Mouse (Mus musculus) megakaryocyte, embryonic 14.5 days (primary cell): ENCODE data around the gene 4930432M17Rik. TPM values are rescaled to one million over a fixed set of nuclear protein-coding genes. Genes with fewer than 3 reads are reported as not detected.

Source experiments
- H3K27me3 ChIP-seq: replicated peaks from 2 replicates; pipeline ENCODE3; 2012; ENCODE audit warnings: inconsistent platforms
- H3K36me3 ChIP-seq: replicated peaks from 2 replicates; pipeline ENCODE3; 2012; ENCODE audit warnings: low read length, inconsistent platforms, mixed read lengths
- H3K4me1 ChIP-seq: 2 replicates; pipeline ENCODE4 v1.6.1; 2012; ENCODE audit warnings: inconsistent platforms
- H3K4me3 ChIP-seq: replicated peaks from 2 replicates; pipeline ENCODE3; 2012; ENCODE audit warnings: moderate library complexity, mild to moderate bottlenecking, inconsistent platforms
- H3K9me3 ChIP-seq: 2 replicates; pipeline ENCODE4 v1.6.1; 2012; ENCODE audit warnings: inconsistent platforms
- FLI1 ChIP-seq: IDR thresholded peaks from 2 replicates; pipeline ENCODE4 v1.6.1; 2012; ENCODE audit warnings: low read length, inconsistent platforms, mixed read lengths
- GATA1 ChIP-seq: IDR thresholded peaks from 3 replicates; pipeline ENCODE4 v1.6.1; 2012; ENCODE audit warnings: mixed read lengths, low read length, inconsistent platforms, borderline replicate concordance
- polyA plus RNA-seq: library from polyadenylated mRNA; stranded (reverse); fragments of >175 nt; gene quantifications from 2 replicates; pipeline ENCODE4 v1.2.3, GENCODE M21; 2012; ENCODE audit warnings: low replicate concordance; ENCODE audit not compliant: insufficient read depth

4930432M17Rik gene
- polyA plus RNA-seq, 1 experiment: not detected

DNA sequence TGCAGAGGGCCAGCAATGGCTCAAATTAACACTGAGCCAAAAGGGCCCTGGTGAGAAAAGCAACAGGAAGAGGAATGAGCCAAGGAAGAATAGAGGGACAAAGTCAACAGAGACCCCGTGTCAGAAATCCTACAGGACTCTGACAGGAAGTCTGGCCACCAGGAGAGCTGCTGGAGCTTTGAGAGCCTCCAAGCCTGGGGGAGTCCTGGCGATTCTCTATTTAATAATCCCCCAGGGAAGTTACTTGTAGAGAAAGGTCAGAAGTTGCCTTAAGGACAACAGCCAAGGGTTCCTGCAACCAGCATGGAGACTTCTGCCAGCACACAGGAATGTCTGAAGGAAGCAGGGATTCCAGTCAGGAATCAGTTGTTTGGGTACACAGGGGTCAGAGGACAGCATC is 30.0 kb upstream of the 4930432M17Rik start:
- peaks cover 1% of the 10 kb centered on the region; the same call in 1 of the 2 replicates for H3K9me3 ChIP-seq
- H3K36me3 ChIP-seq: no peaks in the 10 kb centered on the region
- no peak overlapping the region for H3K4me3 ChIP-seq
- TF ChIP-seq GATA1 (no peak), FLI1 (no peak)
- no peaks in the 10 kb centered on the region for H3K4me1 ChIP-seq
- peaks cover 46% of the 10 kb centered on the region for H3K27me3 ChIP-seq

DNA sequence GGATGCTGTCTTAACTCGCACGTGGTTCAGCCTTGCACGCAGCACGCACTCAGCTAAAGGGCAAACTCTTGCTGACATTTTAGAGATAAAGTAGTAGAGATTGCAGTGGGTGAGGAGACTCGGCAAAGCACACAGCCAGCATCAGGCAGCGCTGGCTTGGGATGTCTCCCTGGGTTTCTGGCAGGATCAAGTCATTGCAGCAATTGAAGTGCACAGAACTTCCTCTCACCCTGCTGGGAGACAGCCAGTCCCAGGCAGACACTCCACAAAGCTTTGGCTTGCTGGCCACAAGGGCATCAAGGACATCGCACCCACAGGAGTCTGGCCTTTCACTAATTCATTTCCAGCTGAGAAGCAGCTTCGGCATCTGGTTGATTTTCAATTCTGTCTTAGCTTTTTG is 27.3 kb upstream of the 4930432M17Rik start:
- Histone ChIP-seq H3K36me3 (no peaks in the 10 kb centered on the region), H3K4me3 (no peak overlapping the region), H3K27me3 (peaks cover 46% of the 10 kb centered on the region), H3K9me3 (no peaks in the 10 kb centered on the region), H3K4me1 (no peaks in the 10 kb centered on the region)
- TF ChIP-seq FLI1: no peak
- no peak for TF ChIP-seq GATA1

DNA sequence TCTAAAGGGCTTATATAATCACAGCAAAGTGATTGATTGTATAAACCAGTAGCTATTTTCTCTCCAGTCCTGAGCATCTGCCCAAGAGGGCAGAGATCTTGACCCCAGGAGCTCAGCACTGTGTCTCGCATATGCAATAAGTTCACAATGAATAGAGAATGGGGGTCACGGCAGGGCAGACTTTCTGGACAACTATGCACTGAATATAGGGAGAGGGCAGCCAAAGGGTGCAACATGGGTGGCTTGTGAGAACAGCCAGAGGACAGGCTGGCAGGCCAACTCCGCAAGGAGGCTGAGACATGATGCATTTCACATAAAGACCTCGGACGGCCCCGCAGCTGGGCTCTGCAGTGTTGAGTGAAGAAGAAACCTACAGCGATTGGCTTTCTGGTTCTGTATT is 25.1 kb upstream of the 4930432M17Rik start:
- Histone ChIP-seq H3K36me3 (no peaks in the 10 kb centered on the region), H3K9me3 (no peaks in the 10 kb centered on the region), H3K4me1 (no peaks in the 10 kb centered on the region), H3K4me3 (no peak overlapping the region), H3K27me3 (peaks cover 36% of the 10 kb centered on the region)
- no peak for TF ChIP-seq FLI1
- TF ChIP-seq GATA1: no peak

DNA sequence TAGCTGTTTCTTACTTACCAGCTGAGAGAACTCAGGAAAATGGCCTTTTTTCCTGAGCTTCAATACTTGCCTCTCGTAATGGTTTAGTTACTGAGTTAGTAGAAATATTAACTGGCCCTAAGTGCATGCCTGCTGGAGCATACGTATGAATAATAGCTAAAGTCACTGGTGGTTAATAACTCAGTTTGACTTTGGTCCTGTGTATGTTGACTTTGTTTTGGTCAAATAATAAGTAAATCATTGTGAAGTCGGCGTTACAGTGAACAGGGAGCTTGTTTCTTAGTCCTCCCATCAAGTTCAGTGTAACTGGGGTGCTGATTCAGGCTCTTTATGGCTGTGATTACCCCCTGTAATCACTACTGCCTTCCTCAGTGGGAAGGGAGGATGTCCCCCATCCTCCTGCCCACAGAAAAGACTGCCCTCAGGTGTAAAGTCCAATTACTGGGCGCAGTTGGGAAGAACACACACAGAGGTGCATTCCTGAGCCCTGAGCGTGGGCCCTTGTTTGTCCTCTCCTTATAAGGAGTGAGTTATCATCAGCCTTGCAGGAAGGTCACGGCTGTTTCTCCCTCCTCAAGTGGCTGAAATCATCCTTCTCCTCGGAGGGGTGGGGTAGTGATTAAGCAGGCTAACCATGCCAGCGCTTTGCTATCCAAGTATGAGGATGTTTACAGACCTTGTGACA is 24.1 kb upstream of the 4930432M17Rik start:
- TF ChIP-seq FLI1: no peak
- TF ChIP-seq GATA1: no peak
- Histone ChIP-seq H3K4me3 (no peak overlapping the region), H3K9me3 (no peaks in the 10 kb centered on the region)

DNA sequence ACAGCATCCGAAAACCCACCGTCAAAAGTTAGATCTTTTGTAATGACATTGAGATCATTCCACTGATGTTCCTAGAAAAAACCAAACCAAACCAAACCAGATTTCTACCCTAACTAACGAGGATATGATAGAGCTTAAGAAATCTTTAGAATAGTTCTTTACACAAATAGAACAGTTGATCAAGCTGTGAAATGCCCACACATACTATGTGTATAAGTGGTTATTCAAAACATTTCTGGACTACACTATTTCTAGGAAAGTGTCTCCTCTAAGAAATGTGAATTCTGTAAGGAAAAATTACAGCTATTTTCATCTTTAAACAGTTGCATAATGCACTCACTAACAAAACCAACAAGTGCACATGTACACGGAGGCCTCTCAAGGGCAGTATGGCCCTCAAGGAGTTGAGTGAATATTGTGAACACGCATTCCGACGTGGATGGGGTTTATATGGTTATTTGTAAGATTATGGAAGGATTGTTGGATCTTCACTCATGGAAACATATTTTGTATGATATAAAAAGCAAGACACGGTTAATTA is 22.3 kb upstream of the 4930432M17Rik start:
- Histone ChIP-seq H3K4me1 (no peaks in the 10 kb centered on the region), H3K9me3 (no peaks in the 10 kb centered on the region), H3K27me3 (peaks cover 25% of the 10 kb centered on the region), H3K4me3 (no peak overlapping the region), H3K36me3 (no peaks in the 10 kb centered on the region)
- TF ChIP-seq FLI1 (no peak), GATA1 (no peak)

More for the DNA sequence above, 24.1 kb upstream of the 4930432M17Rik start:
- Histone ChIP-seq H3K27me3 (peaks cover 28% of the 10 kb centered on the region), H3K4me1 (no peaks in the 10 kb centered on the region), H3K36me3 (no peaks in the 10 kb centered on the region)

DNA sequence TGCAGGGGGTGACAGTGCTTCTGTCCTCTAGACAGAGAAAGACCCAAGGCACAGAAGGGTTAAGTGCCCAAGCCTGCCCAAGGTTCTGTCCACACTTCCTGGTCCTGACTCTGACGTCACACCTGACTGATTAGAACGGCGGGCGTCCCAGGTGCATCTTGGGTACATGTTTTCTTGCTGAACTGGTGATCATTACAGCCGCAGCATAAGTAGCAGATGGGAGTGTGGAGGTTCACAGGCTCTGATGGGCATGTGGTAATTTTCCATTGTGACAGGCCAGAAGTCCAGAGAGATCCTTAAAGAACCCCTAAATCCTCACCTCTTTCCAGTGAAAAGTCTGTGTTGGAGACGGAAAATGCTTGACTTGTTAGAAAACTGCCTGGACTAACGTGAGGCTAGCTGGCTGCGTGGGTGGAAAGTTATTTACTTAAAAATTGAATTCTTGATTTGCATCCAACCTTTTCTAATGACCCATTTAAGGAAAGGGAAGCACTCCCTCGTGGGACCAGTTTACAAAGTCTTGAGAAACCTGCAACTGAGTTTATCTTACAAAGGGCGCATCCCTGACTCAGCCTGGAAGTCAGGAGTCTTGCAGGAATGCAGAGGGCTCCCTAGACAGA is 20.4 kb upstream of the 4930432M17Rik start:
- Histone ChIP-seq H3K4me3 (no peak overlapping the region), H3K36me3 (no peaks in the 10 kb centered on the region), H3K4me1 (no peaks in the 10 kb centered on the region), H3K27me3 (peaks cover 27% of the 10 kb centered on the region), H3K9me3 (no peaks in the 10 kb centered on the region)
- TF ChIP-seq GATA1 (no peak), FLI1 (no peak)

DNA sequence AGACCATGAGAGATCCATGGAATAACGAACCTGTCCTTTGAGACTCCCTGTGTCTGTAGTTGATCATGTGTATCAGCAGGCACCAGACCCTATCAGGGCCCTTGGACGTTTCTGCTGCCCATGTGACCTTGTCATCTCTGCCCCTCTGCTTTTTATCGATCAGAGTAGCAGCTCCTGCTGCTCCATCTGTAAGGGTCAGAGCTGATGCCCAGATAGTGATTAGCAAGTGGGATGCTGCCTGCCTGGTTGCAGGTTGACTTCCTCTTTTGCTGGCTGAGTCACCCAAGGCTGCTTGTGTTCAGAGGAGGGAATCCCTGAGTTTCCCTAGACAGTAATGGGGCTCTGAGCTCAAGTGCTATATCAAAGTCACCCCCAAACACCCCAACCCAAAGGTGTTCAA is 18.9 kb upstream of the 4930432M17Rik start:
- no peaks in the 10 kb centered on the region for H3K36me3 ChIP-seq
- H3K27me3 ChIP-seq: peaks cover 26% of the 10 kb centered on the region
- TF ChIP-seq FLI1: no peak
- TF ChIP-seq GATA1: no peak
- no peaks in the 10 kb centered on the region for H3K4me1 ChIP-seq
- no peaks in the 10 kb centered on the region for H3K9me3 ChIP-seq
- no peak overlapping the region for H3K4me3 ChIP-seq

DNA sequence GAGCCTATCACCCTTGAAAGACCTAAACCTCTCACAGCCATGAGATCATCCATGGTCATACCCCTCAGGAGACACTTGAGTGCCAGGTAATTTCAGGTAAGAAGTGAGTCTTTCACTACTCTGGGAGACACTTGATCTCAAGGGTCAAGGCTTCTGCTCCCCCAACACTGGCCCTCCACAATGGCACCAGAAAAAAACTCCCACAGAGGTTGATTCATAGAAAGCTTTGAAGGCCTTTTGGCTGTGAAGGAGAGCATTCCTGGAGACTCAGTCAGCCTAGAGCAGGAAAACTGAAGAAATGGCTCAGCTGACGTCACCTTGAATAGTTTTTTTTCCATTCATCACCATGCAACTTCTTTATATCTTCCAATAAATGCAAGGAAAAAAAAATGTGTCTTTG is 18.4 kb upstream of the 4930432M17Rik start:
- H3K36me3 ChIP-seq: no peaks in the 10 kb centered on the region

DNA sequence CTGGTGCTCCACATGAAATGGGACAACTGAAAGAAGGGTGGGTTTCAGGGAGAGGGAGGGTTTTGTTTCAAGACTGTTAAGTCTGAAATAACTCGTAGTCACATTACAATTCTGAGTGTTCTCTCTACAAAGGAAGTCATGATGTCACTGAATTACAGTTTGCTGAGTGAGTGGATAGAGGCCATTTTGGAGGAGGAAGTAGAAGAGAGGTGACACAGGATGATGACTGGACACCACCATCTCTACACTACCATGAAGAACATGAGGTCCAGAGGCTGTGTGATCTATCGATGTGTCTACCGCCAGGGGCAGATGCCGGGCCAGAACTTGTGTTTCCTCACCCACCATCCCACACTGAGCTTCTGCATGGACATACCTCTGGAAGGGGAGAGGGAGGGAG is 13.6 kb upstream of the 4930432M17Rik start:
- Histone ChIP-seq H3K4me3 (no peak overlapping the region), H3K9me3 (peaks cover 6% of the 10 kb centered on the region; the same call in 1 of the 2 replicates), H3K27me3 (peaks cover 22% of the 10 kb centered on the region), H3K4me1 (no peaks in the 10 kb centered on the region; the same call in 1 of the 2 replicates), H3K36me3 (no peaks in the 10 kb centered on the region)
- TF ChIP-seq GATA1 (no peak), FLI1 (no peak)

More for the DNA sequence above, 18.4 kb upstream of the 4930432M17Rik start:
- peaks cover 3% of the 10 kb centered on the region; the same call in 1 of the 2 replicates for H3K9me3 ChIP-seq
- H3K4me3 ChIP-seq: no peak overlapping the region
- peaks cover 25% of the 10 kb centered on the region for H3K27me3 ChIP-seq
- no peak for TF ChIP-seq FLI1
- no peak for TF ChIP-seq GATA1
- no peaks in the 10 kb centered on the region; the same call in 1 of the 2 replicates for H3K4me1 ChIP-seq
